Mouse (Mus musculus) C2C12 (cell line): ENCODE data around the gene Erich6b. TPM values are rescaled to one million over a fixed set of nuclear protein-coding genes. Genes with fewer than 3 reads are reported as not detected.

Experiments
- H3K27me3 ChIP-seq: one replicate; pipeline ENCODE4 v1.6.1; 2011; ENCODE audit not compliant: control insufficient read depth, insufficient read depth, insufficient read length
- H3K36me3 ChIP-seq: one replicate; pipeline ENCODE4 v1.6.1; 2011; ENCODE audit not compliant: control insufficient read depth, insufficient read depth
- H3K4me3 ChIP-seq: one replicate; pipeline ENCODE4 v1.5.1; 2011; ENCODE audit warnings: mild to moderate bottlenecking, control low read depth; ENCODE audit not compliant: poor library complexity, insufficient read depth, severe bottlenecking
- H3K79me2 ChIP-seq: one replicate; pipeline ENCODE4 v1.6.1; 2011; ENCODE audit not compliant: control insufficient read depth, insufficient read depth
- H3K79me3 ChIP-seq: one replicate; pipeline ENCODE4 v1.6.1; 2011; ENCODE audit warnings: low read depth, control low read depth
- H3ac ChIP-seq: one replicate; pipeline ENCODE3; 2011; ENCODE audit warnings: low read depth; ENCODE audit not compliant: control insufficient read depth, insufficient read length
- CEBPB ChIP-seq: IDR thresholded peaks from one replicate; pipeline ENCODE4 v1.6.1; 2011; ENCODE audit warnings: low read depth, mild to moderate bottlenecking, control low read depth, moderate library complexity
- CTCF ChIP-seq: IDR thresholded peaks from one replicate; pipeline ENCODE4 v1.5.1; 2011; ENCODE audit not compliant: control insufficient read depth, insufficient read depth, insufficient read length
- FOSL1 ChIP-seq: IDR thresholded peaks from one replicate; pipeline ENCODE4 v1.8.0; 2011; ENCODE audit warnings: mild to moderate bottlenecking, low read length; ENCODE audit not compliant: poor library complexity, insufficient read depth, severe bottlenecking
- MAX ChIP-seq: IDR thresholded peaks from one replicate; pipeline ENCODE4 v1.6.1; 2011; ENCODE audit warnings: mild to moderate bottlenecking, control low read depth
- MYOD1 ChIP-seq: IDR thresholded peaks from one replicate; pipeline ENCODE4 v1.6.1; 2011; ENCODE audit warnings: low read depth; ENCODE audit not compliant: control insufficient read depth, insufficient read length
- MYOG ChIP-seq: IDR thresholded peaks from one replicate; pipeline ENCODE4 v1.6.1; 2011; ENCODE audit not compliant: control insufficient read depth, insufficient read length; ENCODE audit errors: extremely low read depth
- USF1 ChIP-seq: IDR thresholded peaks from one replicate; pipeline ENCODE4 v1.6.1; 2011; ENCODE audit warnings: low read depth, mild to moderate bottlenecking, control low read depth, moderate library complexity
- polyA plus RNA-seq: library from polyadenylated mRNA; unstranded; fragments of >200 nt; fragmentation: generic; extraction: Trizol; gene quantifications from one replicate; pipeline ENCODE4 v1.2.1, GENCODE M21; 2012; ENCODE audit warnings: missing spikeins

Gene Erich6b
- polyA plus RNA-seq, 1 experiment = not detected

GRCm38 (mm10) chr14:75646060-75646459, 4.0 kb downstream of the Erich6b start:
- Histone ChIP-seq H3K4me3 (no peak overlapping the region), H3ac (no peak overlapping the region), H3K79me3 (no peaks in the 10 kb centered on the region), H3K79me2 (no peaks in the 10 kb centered on the region), H3K27me3 (peaks cover 24% of the 10 kb centered on the region), H3K36me3 (no peaks in the 10 kb centered on the region)
- no peak for TF ChIP-seq USF1
- no peak for TF ChIP-seq FOSL1
- TF ChIP-seq MAX = no peak
- no peak for TF ChIP-seq MYOD1
- TF ChIP-seq CEBPB = no peak
- TF ChIP-seq MYOG = no peak
- TF ChIP-seq CTCF = no peak

GRCm38 (mm10) chr14:75646968-75647829, 5.1 kb downstream of the Erich6b start:
- Histone ChIP-seq H3K79me3 (no peaks in the 10 kb centered on the region), H3K36me3 (no peaks in the 10 kb centered on the region), H3K27me3 (peaks cover 25% of the 10 kb centered on the region), H3K79me2 (no peaks in the 10 kb centered on the region), H3K4me3 (no peak overlapping the region), H3ac (no peak overlapping the region)
- TF ChIP-seq MYOG (no peak), CTCF (no peak), USF1 (no peak), MAX (no peak), CEBPB (no peak), FOSL1 (no peak), MYOD1 (no peak)

GRCm38 (mm10) chr14:75660936-75661335, 18.9 kb downstream of the Erich6b start:
- H3K79me3 ChIP-seq = no peaks in the 10 kb centered on the region
- TF ChIP-seq FOSL1 = no peak
- TF ChIP-seq MYOG = no peak
- TF ChIP-seq MYOD1 = no peak
- TF ChIP-seq USF1 = no peak
- no peak for TF ChIP-seq CEBPB
- no peak for TF ChIP-seq MAX
- no peak for TF ChIP-seq CTCF
- H3K27me3 ChIP-seq = peaks cover 40% of the 10 kb centered on the region

GRCm38 (mm10) chr14:75661548-75661947, 19.5 kb downstream of the Erich6b start:
- H3ac ChIP-seq = no peak overlapping the region
- peaks cover 44% of the 10 kb centered on the region for H3K27me3 ChIP-seq
- H3K79me2 ChIP-seq = no peaks in the 10 kb centered on the region
- H3K36me3 ChIP-seq = no peaks in the 10 kb centered on the region
- H3K4me3 ChIP-seq = no peak overlapping the region
- no peaks in the 10 kb centered on the region for H3K79me3 ChIP-seq
- no peak for TF ChIP-seq FOSL1
- TF ChIP-seq MYOD1 = no peak
- no peak for TF ChIP-seq USF1
- TF ChIP-seq CEBPB = no peak
- no peak for TF ChIP-seq CTCF
- TF ChIP-seq MAX = no peak
- no peak for TF ChIP-seq MYOG

More at GRCm38 (mm10) chr14:75660936-75661335, 18.9 kb downstream of the Erich6b start:
- Histone ChIP-seq H3K36me3 (no peaks in the 10 kb centered on the region), H3ac (no peak overlapping the region), H3K79me2 (no peaks in the 10 kb centered on the region), H3K4me3 (no peak overlapping the region)

- H3K27me3 ChIP-seq = peaks cover 35% of the 10 kb centered on the region
- no peak for TF ChIP-seq CTCF
- H3ac ChIP-seq = no peak overlapping the region
- no peaks in the 10 kb centered on the region for H3K79me3 ChIP-seq
- no peak overlapping the region for H3K4me3 ChIP-seq
- no peaks in the 10 kb centered on the region for H3K36me3 ChIP-seq
- H3K79me2 ChIP-seq = no peaks in the 10 kb centered on the region
Measured at GRCm38 (mm10) chr14:75665430-75666180, 23.5 kb downstream of the Erich6b start.
